Mouse (Mus musculus) C2C12 (cell line): ENCODE data around the gene Crtc1.

ENCODE experiments used
- CTCF ChIP-seq: IDR thresholded peaks from one replicate; pipeline ENCODE4 v1.5.1; 2011; ENCODE audit not compliant: control insufficient read depth, insufficient read depth, insufficient read length
- MAX ChIP-seq: IDR thresholded peaks from one replicate; pipeline ENCODE4 v1.6.1; 2011; ENCODE audit warnings: mild to moderate bottlenecking, control low read depth
- USF1 ChIP-seq: IDR thresholded peaks from one replicate; pipeline ENCODE4 v1.6.1; 2011; ENCODE audit warnings: low read depth, mild to moderate bottlenecking, control low read depth, moderate library complexity

DNA sequence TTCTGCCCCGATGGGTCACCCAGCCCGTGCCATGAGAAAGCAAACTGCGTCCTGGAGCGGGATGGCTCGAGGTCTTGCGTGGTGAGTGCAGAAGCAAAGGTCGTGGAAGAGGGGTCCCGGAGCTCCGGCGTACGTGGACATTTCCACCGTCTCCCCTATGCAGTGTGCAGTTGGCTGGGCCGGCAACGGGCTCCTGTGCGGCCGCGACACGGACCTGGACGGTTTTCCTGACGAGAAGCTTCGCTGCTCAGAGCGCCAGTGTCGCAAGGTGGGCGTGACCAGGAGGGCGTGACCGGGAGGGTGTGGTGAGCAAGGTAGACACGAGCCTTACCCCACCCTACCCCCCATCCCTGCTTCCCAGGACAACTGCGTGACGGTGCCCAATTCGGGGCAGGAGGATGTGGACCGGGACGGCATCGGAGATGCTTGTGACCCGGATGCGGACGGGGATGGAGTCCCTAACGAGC is 63.1 kb downstream of the Crtc1 start:
- no peak for TF ChIP-seq CTCF
- no peak for TF ChIP-seq USF1
- TF ChIP-seq MAX, result no peak
